Comparison of ENCODE assay signal across 9 mouse cellular contexts in the genomic region with DNA sequence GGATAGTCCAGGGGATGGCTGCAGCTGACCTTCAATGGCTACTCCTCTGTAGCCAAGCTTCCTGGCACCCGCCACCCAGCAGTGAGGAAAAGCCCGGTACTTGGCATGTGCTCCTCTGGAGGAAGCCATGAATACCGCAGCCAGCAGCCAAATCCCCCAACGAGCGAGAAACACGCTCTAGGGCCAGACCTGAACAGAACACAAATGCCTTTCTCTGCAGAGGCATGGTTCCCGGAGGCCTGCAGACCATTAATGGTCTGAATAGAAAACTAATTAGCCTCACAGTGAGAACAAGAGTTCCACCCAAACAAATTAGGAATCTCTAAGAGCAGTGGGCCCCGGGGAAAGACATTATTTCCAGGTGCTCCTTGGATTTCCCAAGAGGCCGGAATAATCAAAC. TPM values are rescaled to one million over a fixed set of nuclear protein-coding genes. Genes with fewer than 3 reads are reported as not detected.
DNase-seq lines count a peak whose midpoint lies in the region; ATAC-seq and TF ChIP-seq lines count a peak whose summit lies in the region.
"Had no signal": no experiment of that assay in that cellular context is flagged by ENCODE, and none has a peak within 500 bp of the region (broad histone marks: within the 10 kb centered on the region; RNA-seq: fewer than 3 reads in every experiment).

No protein-coding gene starts in this region.

- H3K9me3 ChIP-seq in heart, embryonic 11.5 days (replicated peaks; ENCODE audit: control insufficient read depth, low read length), result no peaks in the 10 kb centered on the region
- H3K9me3 ChIP-seq in limb, embryonic 15.5 days, result no peaks in the 10 kb centered on the region
- no peaks in the 10 kb centered on the region for H3K9me3 ChIP-seq in stomach, postnatal 0 days (ENCODE audit: control insufficient read depth, low read length)
- H3K9me3 ChIP-seq: embryonic facial prominence, embryonic 12.5 days had no signal

- 0 out of 2 replicates have a peak, but pooled peaks cover 4% of the 10 kb centered on the region for H3K36me3 ChIP-seq in heart, embryonic 11.5 days (ENCODE audit: control insufficient read depth, insufficient read depth, low read length)
- peaks cover 25% of the 10 kb centered on the region for H3K36me3 ChIP-seq in limb, embryonic 15.5 days
- H3K36me3 ChIP-seq in stomach, postnatal 0 days (ENCODE audit: control insufficient read depth, insufficient read depth, low read length), result peaks cover 4% of the 10 kb centered on the region; the same call in 1 of the 2 replicates

- DNase-seq in heart, adult 11 months, result peak; percentile 97
- peak; percentile 49 to 52 for DNase-seq in cerebellum, adult 18-20 months
- peak; percentile 12 to 15 for DNase-seq in frontal cortex, postnatal 25 days (ENCODE audit: low spot score in 2 of 2)
- DNase-seq in kidney, postnatal 14 days, result peak; percentile 28
- DNase-seq in spleen, postnatal 4 days (ENCODE audit: low spot score in 2 of 2), result no peak
- DNase-seq in stomach, postnatal 0 days (ENCODE audit: low spot score), result no peak

- TF ChIP-seq EP300 in stomach, postnatal 0 days (optimal IDR thresholded peaks at IDR 0.05), result no peak

- H3K9ac ChIP-seq in heart, embryonic 11.5 days (ENCODE audit: low read depth, low read length), result no peak overlapping the region
- H3K9ac ChIP-seq in limb, embryonic 15.5 days, result no peak overlapping the region
- no peak overlapping the region for H3K9ac ChIP-seq in stomach, postnatal 0 days (ENCODE audit: low read length)
- H3K9ac ChIP-seq: embryonic facial prominence, embryonic 12.5 days had no signal

- 93% methylated on average over 9 of the region's 9 CpGs for WGBS in heart, embryonic 11.5 days (ENCODE audit: insufficient replicate concordance)
- 37% methylated on average over 9 of the region's 9 CpGs for WGBS in limb, embryonic 15.5 days
- WGBS in stomach, postnatal 0 days, result 87% methylated on average over 9 of the region's 9 CpGs

- no peaks in the 10 kb centered on the region for H3K27me3 ChIP-seq in heart, embryonic 11.5 days (ENCODE audit: control insufficient read depth, insufficient read depth, low read length)
- no peaks in the 10 kb centered on the region for H3K27me3 ChIP-seq in limb, embryonic 15.5 days
- H3K27me3 ChIP-seq in stomach, postnatal 0 days (ENCODE audit: control insufficient read depth, insufficient read depth, low read length), result no peaks in the 10 kb centered on the region
- H3K27me3 ChIP-seq: embryonic facial prominence, embryonic 12.5 days had no signal

- no peak overlapping the region for H3K4me3 ChIP-seq in heart, embryonic 11.5 days (ENCODE audit: low read depth, low read length)
- H3K4me3 ChIP-seq in limb, embryonic 15.5 days, result no peak overlapping the region
- H3K4me3 ChIP-seq in stomach, postnatal 0 days (ENCODE audit: low read depth, low read length), result no peak overlapping the region
- H3K4me3 ChIP-seq: embryonic facial prominence, embryonic 12.5 days had no signal

- H3K27ac ChIP-seq in heart, embryonic 11.5 days (ENCODE audit: low read depth, low read length), result no peak overlapping the region
- H3K27ac ChIP-seq in limb, embryonic 15.5 days, result peak overlapping the region; percentile 13; the same call in 1 of the 2 replicates
- H3K27ac ChIP-seq in stomach, postnatal 0 days (replicated peaks), result no peak overlapping the region
- H3K27ac ChIP-seq: embryonic facial prominence, embryonic 12.5 days had no signal

- TF ChIP-seq CTCF in stomach, postnatal 0 days (IDR thresholded peaks at IDR 0.05; ENCODE audit: low read depth), result no peak

- no peak for ATAC-seq in heart, embryonic 11.5 days (replicated peaks; ENCODE audit: insufficient number of reproducible peaks, low FRiP score, low TSS enrichment)
- no peak for ATAC-seq in limb, embryonic 15.5 days (ENCODE audit: insufficient number of reproducible peaks, low FRiP score, low TSS enrichment, low read depth)
- ATAC-seq in stomach, postnatal 0 days (ENCODE audit: low FRiP score, low TSS enrichment), result no peak

- H3K4me1 ChIP-seq in heart, embryonic 11.5 days (ENCODE audit: control insufficient read depth, insufficient read depth, low read length), result peaks cover 12% of the 10 kb centered on the region
- peaks cover 11% of the 10 kb centered on the region for H3K4me1 ChIP-seq in limb, embryonic 15.5 days
- H3K4me1 ChIP-seq in stomach, postnatal 0 days (replicated peaks; ENCODE audit: control insufficient read depth, insufficient read depth), result no peaks in the 10 kb centered on the region

- H3K4me2 ChIP-seq in heart, embryonic 11.5 days, result no peak overlapping the region
- no peak overlapping the region for H3K4me2 ChIP-seq in limb, embryonic 15.5 days
- H3K4me2 ChIP-seq in stomach, postnatal 0 days (replicated peaks; ENCODE audit: low read depth), result no peak overlapping the region
- H3K4me2 ChIP-seq: embryonic facial prominence, embryonic 12.5 days had no signal

RNA-seq across cellular contexts. Expression of a gene that starts 46.3 kb away (rescaled TPM):
- 32.7 and 38.7 TPM in 2 replicates for polyA plus RNA-seq in heart, embryonic 11.5 days (2014; fragmentation: Nextera tagmentation; extraction: Ambion mirVana)
- 44.6 and 47.3 TPM in 2 replicates for polyA plus RNA-seq in limb, embryonic 15.5 days (2015; fragmentation: Nextera tagmentation; extraction: Ambion mirVana)
- polyA plus RNA-seq in stomach, postnatal 0 days (2015; fragmentation: Nextera tagmentation; extraction: Ambion mirVana), result 18.2 and 18.7 TPM in 2 replicates

RNA-seq across cellular contexts. Expression of a gene that starts 56.4 kb away (rescaled TPM):
- 0.10 and 0.14 TPM in 2 replicates for polyA plus RNA-seq in heart, embryonic 11.5 days (2014; fragmentation: Nextera tagmentation; extraction: Ambion mirVana)
- 0.05 and 0.11 TPM in 2 replicates for polyA plus RNA-seq in limb, embryonic 15.5 days (2015; fragmentation: Nextera tagmentation; extraction: Ambion mirVana)
- polyA plus RNA-seq in stomach, postnatal 0 days (2015; fragmentation: Nextera tagmentation; extraction: Ambion mirVana), result 0.12 and 0.13 TPM in 2 replicates

Comparison
In these comparisons a context has a peak if more than half of its experiments do, and no peak if none do; other contexts are left out.
1. DNase-seq: peak in heart, adult 11 months (single experiment), cerebellum, adult 18-20 months (2 of 2), frontal cortex, postnatal 25 days (2 of 2) and kidney, postnatal 14 days (single experiment); none in spleen, postnatal 4 days (0 of 2) and stomach, postnatal 0 days (single experiment).